Mouse (Mus musculus): Measurements from ENCODE around the gene Gm49486. TPM values are rescaled to one million over a fixed set of nuclear protein-coding genes. Genes with fewer than 3 reads are reported as not detected.
"Not testable (repeated sequence)": the region's sequence is repeated elsewhere in the genome, so short reads cannot be mapped to it uniquely, and the experiment has no call there.

Gm49486 gene
- polyA plus RNA-seq, 1 experiment from 2014 or later = 1.2 TPM

- 35% methylated on average over 10 of the region's 10 CpGs for WGBS
- H3K9me3 ChIP-seq = no peaks in the 10 kb centered on the region
- H3K36me3 ChIP-seq = no peaks in the 10 kb centered on the region
- no peak overlapping the region for H3K4me2 ChIP-seq
- H3K4me1 ChIP-seq = peaks cover 20% of the 10 kb centered on the region; the same call in 1 of the 2 replicates
- 0 out of 2 replicates have a peak overlapping the region, but pooled peaks have one; percentile 9 for H3K27ac ChIP-seq
- no peak overlapping the region for H3K9ac ChIP-seq
- no peaks in the 10 kb centered on the region for H3K27me3 ChIP-seq
- no peak overlapping the region for H3K4me3 ChIP-seq
- ATAC-seq (ENCODE audit: insufficient number of reproducible peaks, low FRiP score, low TSS enrichment, low read depth) = no peak
Measured at GRCm38 (mm10) chr15:79202575-79202974, 26.6 kb upstream of the Gm49486 start.

GRCm38 (mm10) chr15:79208211-79208610 is 21.0 kb upstream of the Gm49486 start:
- H3K4me2 ChIP-seq = no peak overlapping the region
- WGBS = 74% methylated on average over 6 of the region's 6 CpGs
- H3K4me1 ChIP-seq = 0 out of 2 replicates have a peak, but pooled peaks cover 4% of the 10 kb centered on the region

GRCm38 (mm10) chr15:79208758-79209439 is 20.3 kb upstream of the Gm49486 start:
- Histone ChIP-seq H3K9me3 (no peaks in the 10 kb centered on the region), H3K36me3 (no peaks in the 10 kb centered on the region), H3K4me2 (no peak overlapping the region), H3K27me3 (no peaks in the 10 kb centered on the region), H3K4me3 (no peak overlapping the region), H3K4me1 (0 out of 2 replicates have a peak, but pooled peaks cover 4% of the 10 kb centered on the region), H3K9ac (no peak overlapping the region), H3K27ac (no peak overlapping the region)
- WGBS = 70% methylated on average over 27 of the region's 27 CpGs
- ATAC-seq (ENCODE audit: insufficient number of reproducible peaks, low FRiP score, low TSS enrichment, low read depth) = no peak

More at GRCm38 (mm10) chr15:79208211-79208610, 21.0 kb upstream of the Gm49486 start:
- no peaks in the 10 kb centered on the region for H3K36me3 ChIP-seq
- H3K9me3 ChIP-seq = no peaks in the 10 kb centered on the region
- H3K27me3 ChIP-seq = no peaks in the 10 kb centered on the region
- no peak for ATAC-seq (ENCODE audit: insufficient number of reproducible peaks, low FRiP score, low TSS enrichment, low read depth)
- H3K27ac ChIP-seq = no peak overlapping the region
- no peak overlapping the region for H3K9ac ChIP-seq
- H3K4me3 ChIP-seq = no peak overlapping the region

GRCm38 (mm10) chr15:79210357-79210756 is 18.8 kb upstream of the Gm49486 start:
- WGBS = 71% methylated on average over 2 of the region's 2 CpGs
- H3K4me1 ChIP-seq = 0 out of 2 replicates have a peak, but pooled peaks cover 4% of the 10 kb centered on the region
- H3K4me2 ChIP-seq = no peak overlapping the region
- H3K4me3 ChIP-seq = no peak overlapping the region
- no peak overlapping the region for H3K9ac ChIP-seq
- no peaks in the 10 kb centered on the region for H3K27me3 ChIP-seq
- H3K27ac ChIP-seq = no peak overlapping the region
- no peak for ATAC-seq (ENCODE audit: insufficient number of reproducible peaks, low FRiP score, low TSS enrichment, low read depth)
- no peaks in the 10 kb centered on the region for H3K9me3 ChIP-seq
- H3K36me3 ChIP-seq = no peaks in the 10 kb centered on the region

GRCm38 (mm10) chr15:79212750-79213446 is 16.3 kb upstream of the Gm49486 start:
- 86% methylated on average over 26 of the region's 26 CpGs for WGBS

GRCm38 (mm10) chr15:79213591-79213990 is 15.6 kb upstream of the Gm49486 start:
- Histone ChIP-seq H3K27ac (no peak overlapping the region), H3K4me1 (0 out of 2 replicates have a peak, but pooled peaks cover 4% of the 10 kb centered on the region)

More at GRCm38 (mm10) chr15:79212750-79213446, 16.3 kb upstream of the Gm49486 start:
- Histone ChIP-seq H3K4me3 (no peak overlapping the region), H3K9ac (no peak overlapping the region), H3K36me3 (no peaks in the 10 kb centered on the region), H3K27ac (no peak overlapping the region), H3K27me3 (no peaks in the 10 kb centered on the region), H3K9me3 (no peaks in the 10 kb centered on the region), H3K4me2 (no peak overlapping the region), H3K4me1 (0 out of 2 replicates have a peak, but pooled peaks cover 4% of the 10 kb centered on the region)
- ATAC-seq (ENCODE audit: insufficient number of reproducible peaks, low FRiP score, low TSS enrichment, low read depth) = no peak

GRCm38 (mm10) chr15:79216191-79216590 is 13.0 kb upstream of the Gm49486 start:
- H3K4me2 ChIP-seq = no peak overlapping the region
- H3K36me3 ChIP-seq = no peaks in the 10 kb centered on the region
- 0 out of 2 replicates have a peak, but pooled peaks cover 4% of the 10 kb centered on the region for H3K4me1 ChIP-seq
- no peak overlapping the region for H3K9ac ChIP-seq
- no peak for ATAC-seq (ENCODE audit: insufficient number of reproducible peaks, low FRiP score, low TSS enrichment, low read depth)
- H3K27me3 ChIP-seq = no peaks in the 10 kb centered on the region
- no peak overlapping the region for H3K27ac ChIP-seq
- WGBS = 53% methylated on average over 3 of the region's 3 CpGs
- H3K9me3 ChIP-seq = no peaks in the 10 kb centered on the region
- no peak overlapping the region for H3K4me3 ChIP-seq

More at GRCm38 (mm10) chr15:79213591-79213990, 15.6 kb upstream of the Gm49486 start:
- no peak for ATAC-seq (ENCODE audit: insufficient number of reproducible peaks, low FRiP score, low TSS enrichment, low read depth)
- no peaks in the 10 kb centered on the region for H3K9me3 ChIP-seq
- no peak overlapping the region for H3K9ac ChIP-seq
- no peaks in the 10 kb centered on the region for H3K27me3 ChIP-seq
- H3K36me3 ChIP-seq = no peaks in the 10 kb centered on the region
- H3K4me2 ChIP-seq = no peak overlapping the region
- H3K4me3 ChIP-seq = no peak overlapping the region
- WGBS = 74% methylated on average over 6 of the region's 6 CpGs

GRCm38 (mm10) chr15:79219572-79219971 is 9.6 kb upstream of the Gm49486 start:
- H3K36me3 ChIP-seq = no peaks in the 10 kb centered on the region
- ATAC-seq (ENCODE audit: insufficient number of reproducible peaks, low FRiP score, low TSS enrichment, low read depth) = no peak
- H3K4me2 ChIP-seq = no peak overlapping the region
- H3K4me3 ChIP-seq = no peak overlapping the region
- 0% methylated on average over 1 of the region's 1 CpGs for WGBS
- 0 out of 2 replicates have a peak, but pooled peaks cover 9% of the 10 kb centered on the region for H3K27me3 ChIP-seq
- no peaks in the 10 kb centered on the region for H3K4me1 ChIP-seq
- H3K9me3 ChIP-seq = no peaks in the 10 kb centered on the region
- H3K27ac ChIP-seq = no peak overlapping the region
- H3K9ac ChIP-seq = no peak overlapping the region

GRCm38 (mm10) chr15:79223641-79224040 is 5.5 kb upstream of the Gm49486 start:
- WGBS = 11% methylated on average over 5 of the region's 5 CpGs
- H3K9ac ChIP-seq = no peak overlapping the region
- no peaks in the 10 kb centered on the region for H3K9me3 ChIP-seq
- H3K27ac ChIP-seq = no peak overlapping the region
- H3K4me2 ChIP-seq = no peak overlapping the region
- H3K36me3 ChIP-seq = no peaks in the 10 kb centered on the region
- H3K27me3 ChIP-seq = 0 out of 2 replicates have a peak, but pooled peaks cover 9% of the 10 kb centered on the region
- H3K4me1 ChIP-seq = peaks cover 5% of the 10 kb centered on the region; the same call in 1 of the 2 replicates
- H3K4me3 ChIP-seq = no peak overlapping the region
- ATAC-seq (ENCODE audit: insufficient number of reproducible peaks, low FRiP score, low TSS enrichment, low read depth) = no peak

- 0 out of 2 replicates have a peak, but pooled peaks cover 9% of the 10 kb centered on the region for H3K27me3 ChIP-seq
- WGBS = 12% methylated on average over 5 of the region's 5 CpGs
- H3K9ac ChIP-seq = no peak overlapping the region
Measured at GRCm38 (mm10) chr15:79224685-79225084, 4.5 kb upstream of the Gm49486 start.

GRCm38 (mm10) chr15:79225780-79226179 is 3.4 kb upstream of the Gm49486 start:
- not testable (repeated sequence) for H3K27ac ChIP-seq; H3K4me2 ChIP-seq; H3K4me3 ChIP-seq; H3K36me3 ChIP-seq; ATAC-seq (ENCODE audit: insufficient number of reproducible peaks, low FRiP score, low TSS enrichment, low read depth); H3K27me3 ChIP-seq; H3K9me3 ChIP-seq; H3K9ac ChIP-seq
- H3K4me1 ChIP-seq = peaks cover 14% of the 10 kb centered on the region
- 65% methylated on average over 2 of the region's 2 CpGs for WGBS

More at GRCm38 (mm10) chr15:79224685-79225084, 4.5 kb upstream of the Gm49486 start:
- peak; percentile 35; the same call in 1 of the 2 replicates for ATAC-seq (ENCODE audit: insufficient number of reproducible peaks, low FRiP score, low TSS enrichment, low read depth)
- H3K4me1 ChIP-seq = peaks cover 9% of the 10 kb centered on the region
- no peaks in the 10 kb centered on the region for H3K9me3 ChIP-seq
- no peak overlapping the region for H3K4me3 ChIP-seq
- H3K36me3 ChIP-seq = no peaks in the 10 kb centered on the region
- no peak overlapping the region for H3K4me2 ChIP-seq
- no peak overlapping the region for H3K27ac ChIP-seq

GRCm38 (mm10) chr15:79235268-79235667 is 6.1 kb downstream of the Gm49486 start:
- H3K27me3 ChIP-seq = no peaks in the 10 kb centered on the region
- no peak for ATAC-seq (ENCODE audit: insufficient number of reproducible peaks, low FRiP score, low TSS enrichment, low read depth)
- H3K27ac ChIP-seq = peak overlapping the region; percentile 33; the same call in 1 of the 2 replicates
- no peak overlapping the region for H3K4me2 ChIP-seq
- no peaks in the 10 kb centered on the region for H3K4me1 ChIP-seq
- H3K4me3 ChIP-seq = no peak overlapping the region
- 70% methylated on average over 9 of the region's 9 CpGs for WGBS
- no peak overlapping the region for H3K9ac ChIP-seq
- no peaks in the 10 kb centered on the region for H3K9me3 ChIP-seq
- peaks cover 70% of the 10 kb centered on the region for H3K36me3 ChIP-seq

Measured in limb, embryonic 15.5 days (tissue).